Mouse (Mus musculus) layer of hippocampus, adult 11-12 months (tissue): ENCODE measurements around the gene Tsen2.

Experiments
- DNase-seq: peaks from one replicate; pipeline ENCODE4 v3.0.0; 2022; ENCODE audit warnings: low spot score

Tsen2 gene

GRCm38 (mm10) chr6:115601715-115602523 lies 57.5 kb downstream of the Tsen2 start, which contains the start of gene Mkrn2:
Gene Mkrn2 (plus strand): TSS chr6:115601902.
- DNase-seq: peak; percentile 75

- DNase-seq: no peak
These were observed 62.0 kb downstream of the Tsen2 start for GRCm38 (mm10) chr6:115606461-115606860.

- peak; percentile 35 for DNase-seq
These were observed 63.0 kb downstream of the Tsen2 start for GRCm38 (mm10) chr6:115607429-115607828.

GRCm38 (mm10) chr6:115609121-115609520 lies 64.7 kb downstream of the Tsen2 start:
- no peak for DNase-seq

- no peak for DNase-seq
These were observed 65.8 kb downstream of the Tsen2 start for GRCm38 (mm10) chr6:115610301-115610700.

GRCm38 (mm10) chr6:115613793-115614192 lies 69.3 kb downstream of the Tsen2 start:
- DNase-seq: no peak

GRCm38 (mm10) chr6:115615983-115616382 lies 71.5 kb downstream of the Tsen2 start:
- DNase-seq: no peak

- DNase-seq: no peak
These were observed 75.4 kb downstream of the Tsen2 start for GRCm38 (mm10) chr6:115619818-115620217.

GRCm38 (mm10) chr6:115620942-115621341 lies 76.5 kb downstream of the Tsen2 start:
- no peak for DNase-seq

GRCm38 (mm10) chr6:115626121-115626520 lies 81.7 kb downstream of the Tsen2 start:
- no peak for DNase-seq
